Mouse (Mus musculus) CD4-positive naive resting alpha-beta T cell, adult 76 days (primary cell): ENCODE data around the gene Arl6ip5. TPM values are rescaled to one million over a fixed set of nuclear protein-coding genes. Genes with fewer than 3 reads are reported as not detected.

Experiments used
- total RNA-seq: library from RNA; stranded (reverse); gene quantifications from one replicate; pipeline ENCODE4 v1.2.4, GENCODE M21; 2023

Gene Arl6ip5
- total RNA-seq, result 140 TPM

GRCm38 (mm10) chr6:97210191-97210961 lies at the start of gene Arl6ip5:
TSS of gene Arl6ip5 (plus strand) at chr6:97210689.

DNA sequence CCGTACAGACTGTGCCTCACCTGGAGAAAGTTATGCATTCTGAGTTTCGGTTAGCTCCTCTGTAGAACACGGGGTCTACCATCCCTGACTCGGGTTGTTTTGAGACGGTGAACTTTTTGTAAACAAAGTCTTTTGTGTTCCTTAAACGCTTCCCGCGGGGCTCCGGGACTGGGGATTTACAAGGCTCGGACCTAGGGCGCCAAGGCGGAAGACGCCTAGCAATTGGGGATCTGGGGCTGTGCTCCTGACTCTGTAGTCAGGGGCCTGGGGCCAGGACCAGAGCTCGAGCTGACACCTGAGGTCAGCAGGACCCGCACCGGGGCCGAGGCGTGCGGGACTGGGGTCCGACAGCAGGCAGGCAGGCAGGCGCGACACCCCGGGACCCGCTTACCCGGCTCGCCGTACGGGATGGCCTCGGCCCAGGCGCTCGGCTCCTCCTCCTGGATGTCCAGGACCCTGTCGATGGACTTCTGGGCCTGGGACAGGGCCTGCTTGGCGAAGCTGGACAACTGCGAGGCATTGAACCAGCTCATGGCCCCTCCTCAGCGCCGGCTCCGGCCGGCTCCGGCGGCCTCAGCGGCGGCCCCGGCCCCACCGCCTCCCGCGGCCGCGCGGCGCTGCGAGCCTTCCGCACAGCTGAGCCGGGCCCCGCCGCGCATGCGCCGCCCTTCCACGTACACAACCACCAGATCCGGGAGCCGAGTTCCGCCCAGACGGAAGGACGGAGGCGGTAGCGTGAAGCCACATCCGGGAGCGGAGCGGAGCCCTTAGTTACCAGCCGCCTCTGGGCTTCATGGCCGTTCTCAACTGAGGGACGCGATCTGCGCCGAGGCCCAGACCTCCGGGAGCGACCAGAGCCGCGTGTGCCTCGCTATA lies 31.8 kb upstream of the Arl6ip5 start, which contains the start of gene Tmf1:
Gene Tmf1, minus strand, starts transcription at position 632 of the 876 bp plus-strand sequence.

GRCm38 (mm10) chr6:97205439-97205885 lies 5.0 kb upstream of the Arl6ip5 start, which contains the start of gene Uba3:
TSS of gene Uba3 (minus strand) at chr6:97205647.

DNA sequence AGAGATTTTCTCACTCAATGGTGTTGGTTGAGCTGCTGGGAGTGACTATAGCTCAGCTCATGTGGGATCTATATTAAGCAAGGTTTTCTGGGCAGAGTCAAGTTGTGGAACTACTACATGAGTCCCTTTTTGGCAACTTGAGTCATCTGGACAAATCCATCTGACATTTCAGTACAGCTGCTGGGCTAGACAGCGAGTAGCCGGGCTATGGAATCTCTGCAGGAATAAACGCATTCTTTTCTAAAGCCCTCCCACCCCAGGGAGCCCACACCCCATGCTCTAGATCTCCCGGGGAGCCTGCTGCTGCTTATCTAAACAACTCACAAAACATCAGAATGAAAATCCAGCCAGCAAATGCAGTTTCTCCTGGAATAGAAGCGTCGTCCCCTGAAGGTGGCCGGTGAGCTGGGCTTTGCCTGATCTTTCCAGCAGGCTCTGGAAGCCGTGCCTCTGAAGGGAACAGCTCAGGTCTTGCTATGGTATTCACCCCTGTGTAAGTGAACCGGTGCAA lies 42.3 kb downstream of the Arl6ip5 start, which contains the start of gene Lmod3:
Gene Lmod3, minus strand, starts transcription at position 49 of the 511 bp plus-strand sequence.

Other genes with a start within 250 kb of the Arl6ip5 start
- gene Fam19a4, start 150.3 kb upstream of the Arl6ip5 start, total RNA-seq, result not detected
- 19.3 TPM for gene Eogt, start 61.5 kb upstream of the Arl6ip5 start, total RNA-seq
- gene Tmf1, start 31.6 kb upstream of the Arl6ip5 start, total RNA-seq, result 61.3 TPM
- 61.5 TPM for gene Uba3, start 5.0 kb upstream of the Arl6ip5 start, total RNA-seq
- not detected for gene Lmod3, start 42.1 kb downstream of the Arl6ip5 start, total RNA-seq